Mouse (Mus musculus) C3H10T1/2 (cell line): ENCODE data around the gene Fam71f1. TPM values are rescaled to one million over a fixed set of nuclear protein-coding genes. Genes with fewer than 3 reads are reported as not detected.

Experiments used
- polyA plus RNA-seq, 2 experiments: library from polyadenylated mRNA; unstranded; fragments of >200 nt; fragmentation: generic; extraction: Trizol; gene quantifications; one replicate each; pipeline ENCODE4 v1.2.1; 2012; ENCODE audit warnings: missing spikeins in 2 of 2

Fam71f1 gene
- under 1 TPM; 0.70 to 0.89 TPM for polyA plus RNA-seq

GRCm38 (mm10) chr6:29318879-29319278 lies at the start of gene Fam71f1:
TSS of gene Fam71f1 (plus strand) at chr6:29319140.

GRCm38 (mm10) chr6:29272312-29273072 lies 46.4 kb upstream of the Fam71f1 start, which contains the start of gene Hilpda:
TSS of gene Hilpda (plus strand) at chr6:29272488.

GRCm38 (mm10) chr6:29279293-29279692 lies 39.6 kb upstream of the Fam71f1 start, which contains the start of gene Fam71f2:
TSS of gene Fam71f2 (plus strand) at chr6:29279593.

GRCm38 (mm10) chr6:29347665-29348370 lies 28.9 kb downstream of the Fam71f1 start, which contains the start of gene Calu:
TSS of gene Calu (plus strand) at chr6:29348069.

Other genes with a start within 250 kb of the Fam71f1 start
- gene Rbm28, start 154.1 kb upstream of the Fam71f1 start, polyA plus RNA-seq: 1 to 10 TPM; 2.6 to 8.3 TPM
- under 1 TPM; 0.01 to 0.09 TPM for gene Prrt4, start 139.6 kb upstream of the Fam71f1 start, polyA plus RNA-seq
- 10 to 100 TPM; 26.5 to 46.7 TPM for gene Impdh1, start 102.8 kb upstream of the Fam71f1 start, polyA plus RNA-seq
- 10 to 100 TPM; 12.3 to 17.6 TPM for gene Hilpda, start 46.7 kb upstream of the Fam71f1 start, polyA plus RNA-seq
- gene Fam71f2, start 39.5 kb upstream of the Fam71f1 start, polyA plus RNA-seq: under 1 TPM; 0.57 to 0.96 TPM
- gene Calu, start 28.9 kb downstream of the Fam71f1 start, polyA plus RNA-seq: 100 to 1,000 TPM in 1 of 2 experiments, 10 to 100 TPM in 1; 16.2 to 300 TPM
- 1 to 10 TPM in 1 of 2 experiments, under 1 TPM in 1; 0.35 to 2.2 TPM for gene Opn1sw, start 69.3 kb downstream of the Fam71f1 start, polyA plus RNA-seq
- 10 to 100 TPM in 1 of 2 experiments, 1 to 10 TPM in 1; 9.7 to 26.6 TPM for gene Ccdc136, start 77.2 kb downstream of the Fam71f1 start, polyA plus RNA-seq
- 10 to 100 TPM; 21.0 to 78.7 TPM for gene Flnc, start 114.1 kb downstream of the Fam71f1 start, polyA plus RNA-seq
- gene Atp6v1f, start 148.6 kb downstream of the Fam71f1 start, polyA plus RNA-seq: 100 to 1,000 TPM; 152 to 287 TPM
- gene Atp6v1fnb, start 152.3 kb downstream of the Fam71f1 start, polyA plus RNA-seq: not detected
- gene Kcp, start 188.8 kb downstream of the Fam71f1 start, polyA plus RNA-seq: under 1 TPM; 0.06 to 0.08 TPM
- under 1 TPM; 0.11 to 0.18 TPM for gene Irf5, start 207.5 kb downstream of the Fam71f1 start, polyA plus RNA-seq